Mouse (Mus musculus) limb, embryonic 11.5 days (tissue): ENCODE data around the gene Stard10. TPM values are rescaled to one million over a fixed set of nuclear protein-coding genes. Genes with fewer than 3 reads are reported as not detected.

Experiments
- ATAC-seq: fragments of 200-750 bp; cut with Nextera tagmentation; 2 replicates; pipeline ENCODE4 v1.8.0; 2017; ENCODE audit warnings: low read depth; ENCODE audit not compliant: insufficient number of reproducible peaks, low FRiP score, low TSS enrichment
- DNase-seq: peaks from one replicate; pipeline ENCODE4 v3.0.0-alpha.2; 2015; ENCODE audit warnings: low spot score
- H3K27ac ChIP-seq: fragments of 300-500 bp; sonication (generic); replicated peaks from 2 replicates; pipeline ENCODE4 v1.5.1; 2014; ENCODE audit warnings: low read depth, mild to moderate bottlenecking, low read length
- H3K27me3 ChIP-seq: fragments of 300-500 bp; sonication (generic); 2 replicates; pipeline ENCODE4 v1.6.1; 2014; ENCODE audit warnings: mild to moderate bottlenecking, low read length, mixed read lengths; ENCODE audit not compliant: control insufficient read depth, insufficient read depth
- H3K36me3 ChIP-seq: fragments of 300-500 bp; sonication (generic); 2 replicates; pipeline ENCODE4 v1.6.1; 2014; ENCODE audit warnings: mild to moderate bottlenecking, low read length, moderate library complexity, mixed read lengths; ENCODE audit not compliant: control insufficient read depth, insufficient read depth
- H3K4me1 ChIP-seq: fragments of 300-500 bp; sonication (generic); 2 replicates; pipeline ENCODE4 v1.6.1; 2014; ENCODE audit warnings: low read length, mixed read lengths; ENCODE audit not compliant: control insufficient read depth, insufficient read depth
- H3K4me2 ChIP-seq: fragments of 300-500 bp; sonication (generic); 2 replicates; pipeline ENCODE4 v1.6.1; 2014; ENCODE audit warnings: low read depth, mild to moderate bottlenecking, moderate library complexity; ENCODE audit not compliant: severe bottlenecking
- H3K4me3 ChIP-seq: fragments of 300-500 bp; sonication (generic); 2 replicates; pipeline ENCODE4 v1.5.1; 2014; ENCODE audit warnings: low read depth, low read length
- H3K9ac ChIP-seq: fragments of 300-500 bp; sonication (generic); 2 replicates; pipeline ENCODE4 v1.6.1; 2014; ENCODE audit warnings: mild to moderate bottlenecking, low read length
- H3K9me3 ChIP-seq: fragments of 300-500 bp; sonication (generic); 2 replicates; pipeline ENCODE4 v1.6.1; 2016; ENCODE audit warnings: low read length; ENCODE audit not compliant: control insufficient read depth
- WGBS: fragments of 180-500 bp; shearing (Covaris S2); extraction: QIAGEN DNeasy Blood & Tissue Kit; methylation state at CpG from one replicate; pipeline ENCODE4 v1.1.7; 2014; 5-methylcytosine and 5-hydroxymethylcytosine counted together
- polyA plus RNA-seq: library from polyadenylated mRNA; unstranded; fragments of >200 nt; fragmentation: Nextera tagmentation; extraction: Ambion mirVana; gene quantifications from 2 replicates; pipeline ENCODE4 v1.2.1, GENCODE M21; 2014

Gene Stard10
- polyA plus RNA-seq, 1 experiment from 2014 or later: 17.8 TPM

DNA sequence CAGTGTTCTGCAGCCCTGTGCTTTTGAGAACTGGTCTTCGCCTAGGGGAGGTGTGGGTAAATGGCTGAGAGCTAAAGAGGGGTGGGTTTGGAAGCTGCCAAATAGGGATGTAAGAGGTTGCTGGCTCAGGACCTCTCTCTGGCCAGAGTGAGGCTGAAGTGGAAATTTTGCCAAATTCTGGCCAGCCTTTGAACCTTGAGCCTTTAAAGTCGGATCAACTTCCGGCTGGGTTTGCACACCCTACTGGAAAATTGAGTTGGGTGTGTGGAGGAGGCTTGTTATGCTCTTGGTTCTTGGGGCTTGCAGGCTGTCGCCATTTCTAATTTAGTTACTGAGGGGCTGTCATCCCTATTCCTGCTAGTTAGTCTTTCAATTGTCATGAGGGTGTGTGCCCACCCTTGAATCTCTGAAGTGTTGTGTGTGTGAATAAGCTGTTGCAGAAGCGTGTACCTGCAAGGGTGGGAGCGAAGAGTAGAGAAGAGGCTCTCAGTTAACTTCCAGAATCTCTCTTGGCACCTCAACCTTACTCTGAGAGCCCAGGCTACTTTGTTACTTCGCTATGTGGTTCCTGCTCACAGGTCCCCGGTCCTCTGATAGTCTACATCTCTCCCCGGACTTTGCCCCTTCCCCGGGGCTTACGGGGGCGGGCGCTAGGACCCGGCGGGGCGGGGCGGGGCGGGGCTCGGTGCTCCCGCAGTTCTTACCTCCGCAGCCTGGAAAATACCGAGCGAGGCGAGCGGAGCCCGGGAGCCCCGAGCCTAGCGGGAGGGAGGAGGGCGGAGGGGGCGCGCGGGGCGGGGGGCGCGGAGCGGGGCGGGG, 3.7 kb downstream of the Stard10 start:
- H3K36me3 ChIP-seq: no peaks in the 10 kb centered on the region
- peaks cover 7% of the 10 kb centered on the region; the same call in 1 of the 2 replicates for H3K27me3 ChIP-seq
- H3K9ac ChIP-seq: peak overlapping the region; percentile 68
- DNase-seq (peak; percentile 74), ATAC-seq (no peak; the same call in 1 of the 2 replicates)
- H3K4me2 ChIP-seq: peak overlapping the region; percentile 98
- H3K27ac ChIP-seq: no peak overlapping the region
- H3K4me1 ChIP-seq: peaks cover 6% of the 10 kb centered on the region; the same call in 1 of the 2 replicates
- H3K4me3 ChIP-seq: peak overlapping the region; percentile 71
- H3K9me3 ChIP-seq: no peaks in the 10 kb centered on the region
- 7% methylated on average over 27 of the region's 37 CpGs for WGBS

DNA sequence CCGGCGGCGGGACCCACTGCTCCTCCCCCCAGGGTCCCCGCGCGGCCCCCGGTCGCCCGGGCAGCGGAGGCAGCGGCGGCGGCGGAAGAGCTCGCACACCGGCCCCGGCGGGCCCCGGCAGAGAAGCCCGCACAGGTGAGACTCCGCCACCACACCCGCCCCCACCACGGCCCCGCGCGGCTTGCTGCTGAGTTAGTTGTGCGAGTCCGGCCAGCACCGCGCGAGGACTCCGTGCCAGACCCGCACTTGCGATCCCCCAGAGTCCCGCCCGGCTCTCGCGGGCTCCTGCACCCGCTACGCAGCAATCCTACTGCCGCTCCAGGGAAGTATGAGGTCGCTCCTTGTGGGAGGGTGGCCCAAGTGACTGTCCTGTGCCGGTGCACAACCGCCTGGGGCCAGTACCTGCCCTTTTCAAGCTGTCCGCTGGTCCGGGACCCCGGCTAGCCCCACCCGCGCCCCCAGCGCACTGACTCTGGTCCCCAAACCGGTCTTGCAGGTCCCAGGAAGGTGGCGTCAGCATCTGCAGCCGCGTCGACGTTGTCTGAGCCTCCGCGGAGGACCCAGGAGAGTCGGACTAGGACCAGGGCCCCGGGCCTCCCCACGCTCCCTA, 4.4 kb downstream of the Stard10 start:
- no peaks in the 10 kb centered on the region for H3K9me3 ChIP-seq
- peaks cover 6% of the 10 kb centered on the region; the same call in 1 of the 2 replicates for H3K4me1 ChIP-seq
- H3K27ac ChIP-seq: no peak overlapping the region
- H3K4me3 ChIP-seq: peak overlapping the region; percentile 71
- H3K4me2 ChIP-seq: peak overlapping the region; percentile 98
- peaks cover 7% of the 10 kb centered on the region; the same call in 1 of the 2 replicates for H3K27me3 ChIP-seq
- H3K9ac ChIP-seq: peak overlapping the region; percentile 68
- H3K36me3 ChIP-seq: no peaks in the 10 kb centered on the region
- DNase-seq: peak; percentile 68
- peak; percentile 65 for ATAC-seq
- under 1% methylated on average over 59 of the region's 61 CpGs for WGBS

DNA sequence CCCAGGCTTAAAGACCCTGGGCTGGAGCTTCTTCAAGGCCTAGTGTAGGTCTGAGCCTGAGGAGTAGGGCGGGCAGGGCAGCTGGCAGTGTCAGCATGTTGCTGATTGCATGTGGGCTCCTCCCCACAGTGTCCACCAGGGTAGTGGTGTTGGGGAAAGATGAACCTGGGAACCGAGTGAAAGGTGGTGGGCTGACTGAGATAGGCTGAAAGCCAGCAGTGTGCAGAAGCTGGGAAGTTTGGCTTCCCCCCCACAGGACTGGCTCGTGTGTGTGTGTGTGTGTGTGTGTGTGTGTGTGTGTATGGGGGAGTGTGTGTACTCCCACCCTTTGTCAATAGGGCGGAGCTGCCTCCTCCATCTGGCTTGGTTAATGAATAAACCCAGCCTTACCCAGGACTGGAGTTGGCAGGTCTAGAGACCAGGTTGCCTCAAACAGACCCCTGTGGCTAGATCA, 6.3 kb downstream of the Stard10 start:
- WGBS: 68% methylated on average over 4 of the region's 4 CpGs
- Histone ChIP-seq H3K27ac (no peak overlapping the region), H3K4me3 (no peak overlapping the region), H3K36me3 (no peaks in the 10 kb centered on the region), H3K27me3 (peaks cover 7% of the 10 kb centered on the region; the same call in 1 of the 2 replicates), H3K4me1 (peaks cover 6% of the 10 kb centered on the region; the same call in 1 of the 2 replicates), H3K9me3 (no peaks in the 10 kb centered on the region), H3K9ac (no peak overlapping the region), H3K4me2 (no peak overlapping the region)
- ATAC-seq (no peak), DNase-seq (no peak)

DNA sequence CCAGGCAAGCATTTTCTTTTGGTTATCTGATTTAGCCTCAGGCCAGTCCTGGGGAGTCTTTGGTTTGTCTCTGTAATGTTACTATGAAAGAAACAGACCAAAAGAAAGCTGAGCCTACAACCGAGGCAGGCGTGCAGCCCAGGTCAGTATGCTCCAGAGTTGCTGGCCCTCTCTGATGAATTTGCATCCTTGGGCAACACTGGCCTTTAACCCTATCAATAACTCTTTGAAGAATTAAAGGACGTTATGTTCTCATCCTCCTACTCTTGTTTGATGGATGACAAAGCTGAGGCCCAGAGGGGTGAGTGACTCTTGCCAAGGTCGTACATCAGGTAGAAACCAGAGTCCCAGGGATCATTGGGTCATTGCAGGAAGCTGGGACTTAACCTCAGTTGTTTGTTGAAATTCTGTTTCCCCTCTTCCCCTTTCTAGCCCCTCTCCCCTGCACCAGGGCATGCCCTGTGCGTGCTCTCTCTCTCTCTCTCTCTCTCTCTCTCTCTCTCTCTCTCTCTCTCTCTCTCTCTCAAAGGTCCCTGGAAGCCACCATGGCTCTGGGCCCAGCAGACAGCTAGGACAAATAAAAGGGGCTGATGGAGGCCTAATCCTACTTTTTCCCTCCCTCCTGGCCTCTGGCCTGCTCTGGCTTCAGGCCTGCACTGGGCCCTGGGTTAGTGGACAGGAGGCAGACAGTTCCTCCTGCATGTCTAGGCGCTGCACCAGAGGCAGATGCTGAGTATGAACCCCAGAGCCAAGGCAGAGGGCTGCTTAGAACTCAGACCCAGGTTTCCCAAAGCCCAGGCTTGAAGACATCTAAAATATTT, 7.5 kb downstream of the Stard10 start:
- 63% methylated on average over 6 of the region's 6 CpGs for WGBS
- no peak for ATAC-seq
- peaks cover 6% of the 10 kb centered on the region; the same call in 1 of the 2 replicates for H3K4me1 ChIP-seq
- no peak overlapping the region for H3K4me2 ChIP-seq
- H3K36me3 ChIP-seq: no peaks in the 10 kb centered on the region
- H3K9ac ChIP-seq: no peak overlapping the region
- peaks cover 7% of the 10 kb centered on the region; the same call in 1 of the 2 replicates for H3K27me3 ChIP-seq
- DNase-seq: no peak
- H3K27ac ChIP-seq: no peak overlapping the region
- H3K9me3 ChIP-seq: no peaks in the 10 kb centered on the region
- H3K4me3 ChIP-seq: no peak overlapping the region

DNA sequence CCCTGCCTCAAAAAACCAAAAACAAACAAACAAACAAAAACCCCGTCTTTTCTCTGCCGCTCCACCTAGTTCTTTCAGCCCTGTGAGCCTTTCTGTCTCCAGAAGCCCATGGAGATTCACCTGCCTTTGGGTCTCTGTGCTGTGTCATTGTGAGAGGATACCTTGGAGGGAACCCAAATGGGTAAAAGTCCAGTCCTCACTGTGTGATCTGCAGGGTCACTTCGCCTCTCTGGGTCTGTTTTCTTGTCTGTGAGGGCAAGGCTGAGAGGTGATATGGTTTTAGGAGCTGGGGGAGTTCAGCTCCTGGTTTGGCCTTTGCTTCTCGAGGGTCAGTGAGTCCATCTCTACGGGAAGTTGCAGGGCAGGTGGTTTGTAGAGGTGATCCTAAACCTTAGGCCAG, 9.1 kb downstream of the Stard10 start:
- Histone ChIP-seq H3K27me3 (peaks cover 5% of the 10 kb centered on the region; the same call in 1 of the 2 replicates), H3K4me3 (no peak overlapping the region), H3K9me3 (no peaks in the 10 kb centered on the region), H3K4me1 (peaks cover 6% of the 10 kb centered on the region; the same call in 1 of the 2 replicates), H3K27ac (no peak overlapping the region), H3K4me2 (no peak overlapping the region), H3K36me3 (no peaks in the 10 kb centered on the region), H3K9ac (no peak overlapping the region)
- ATAC-seq: no peak
- WGBS: 80% methylated on average over 5 of the region's 5 CpGs
- no peak for DNase-seq

DNA sequence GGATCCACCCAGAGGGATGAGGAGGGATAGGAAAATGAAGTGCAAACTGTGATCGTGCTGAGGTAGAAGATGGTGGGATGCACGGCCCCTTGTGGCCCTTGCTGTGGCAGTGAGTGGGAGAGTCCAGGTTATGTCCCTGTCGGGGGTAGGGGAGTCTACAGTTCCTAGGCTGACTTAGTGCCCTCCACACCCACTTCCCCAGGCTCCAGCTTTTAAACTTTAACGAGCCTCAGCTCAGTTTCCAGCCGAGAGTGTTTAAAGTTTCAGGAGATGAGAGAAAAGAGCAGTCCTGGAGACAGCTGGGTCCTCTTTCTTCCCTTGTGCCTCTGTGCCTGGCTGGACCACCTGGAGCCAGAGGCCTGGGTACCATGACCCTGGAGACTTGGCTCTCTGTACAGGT, 10.4 kb downstream of the Stard10 start:
- no peaks in the 10 kb centered on the region for H3K27me3 ChIP-seq
- no peak overlapping the region for H3K9ac ChIP-seq
- no peaks in the 10 kb centered on the region for H3K36me3 ChIP-seq
- H3K4me1 ChIP-seq: no peaks in the 10 kb centered on the region
- no peak overlapping the region for H3K27ac ChIP-seq
- no peak overlapping the region for H3K4me2 ChIP-seq
- H3K9me3 ChIP-seq: no peaks in the 10 kb centered on the region
- ATAC-seq (no peak), DNase-seq (no peak)
- H3K4me3 ChIP-seq: no peak overlapping the region
- 44% methylated on average over 5 of the region's 5 CpGs for WGBS

DNA sequence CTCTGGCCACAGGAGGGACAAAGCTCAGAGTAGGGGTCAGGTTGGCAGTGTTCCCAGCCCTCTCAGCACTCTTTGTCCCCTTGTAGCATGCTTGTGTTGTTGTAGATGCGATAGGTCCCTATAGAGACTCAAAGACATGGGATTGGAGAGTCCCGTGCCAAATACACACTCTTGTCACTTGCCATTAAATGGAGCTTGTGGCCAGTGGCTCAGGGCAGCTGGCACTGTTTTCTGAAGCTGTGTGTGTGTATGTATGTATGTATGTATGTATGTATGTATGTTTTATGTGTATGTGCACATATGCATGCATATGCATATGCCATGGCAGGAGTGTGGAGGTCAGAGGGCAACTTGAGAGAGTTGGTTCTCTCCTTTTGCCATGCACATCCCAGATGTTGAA, 10.9 kb downstream of the Stard10 start:
- Histone ChIP-seq H3K4me3 (no peak overlapping the region), H3K27me3 (no peaks in the 10 kb centered on the region), H3K4me1 (no peaks in the 10 kb centered on the region), H3K4me2 (no peak overlapping the region), H3K9me3 (no peaks in the 10 kb centered on the region), H3K36me3 (no peaks in the 10 kb centered on the region), H3K9ac (no peak overlapping the region), H3K27ac (no peak overlapping the region)
- DNase-seq (no peak), ATAC-seq (no peak)
- WGBS: 96% methylated on average over 2 of the region's 2 CpGs

DNA sequence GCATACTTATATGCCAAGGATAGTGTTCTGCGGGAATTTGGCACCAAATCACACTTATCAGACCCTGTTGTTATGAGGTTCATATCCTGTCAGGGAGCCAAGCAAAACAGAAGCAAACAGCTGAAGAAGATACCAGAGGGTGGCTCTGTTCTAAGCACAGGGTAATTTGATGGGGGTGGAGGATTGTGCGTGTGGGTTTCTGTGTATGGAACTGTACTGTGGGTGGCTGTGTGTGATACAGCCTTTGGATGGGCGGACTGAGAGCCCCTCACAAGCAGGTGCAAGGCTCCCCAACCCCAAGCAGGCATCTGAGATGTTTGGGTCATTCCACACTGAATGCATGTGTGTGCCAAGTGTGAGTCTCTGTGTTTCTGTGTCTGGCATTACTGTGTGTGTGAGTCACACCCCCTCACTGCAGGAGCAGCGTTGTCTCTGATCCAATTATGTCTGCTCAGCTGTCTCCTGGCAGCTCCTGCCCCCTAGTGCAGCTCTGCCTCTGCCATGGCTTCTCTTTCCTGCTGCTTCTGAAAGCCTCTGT, 11.8 kb downstream of the Stard10 start:
- ATAC-seq: no peak
- H3K27ac ChIP-seq: no peak overlapping the region
- H3K9ac ChIP-seq: no peak overlapping the region
- no peak overlapping the region for H3K4me2 ChIP-seq
- DNase-seq: no peak
- no peaks in the 10 kb centered on the region for H3K36me3 ChIP-seq
- 72% methylated on average over 4 of the region's 4 CpGs for WGBS
- no peaks in the 10 kb centered on the region for H3K4me1 ChIP-seq
- no peak overlapping the region for H3K4me3 ChIP-seq
- no peaks in the 10 kb centered on the region for H3K9me3 ChIP-seq
- H3K27me3 ChIP-seq: no peaks in the 10 kb centered on the region
